Mouse (Mus musculus) right cerebral cortex, postnatal 14 days (tissue): ENCODE measurements around the gene Ift43.

ENCODE experiments used
- DNase-seq: peaks from one replicate; pipeline ENCODE4 v3.0.0; 2022

Ift43 gene

DNA sequence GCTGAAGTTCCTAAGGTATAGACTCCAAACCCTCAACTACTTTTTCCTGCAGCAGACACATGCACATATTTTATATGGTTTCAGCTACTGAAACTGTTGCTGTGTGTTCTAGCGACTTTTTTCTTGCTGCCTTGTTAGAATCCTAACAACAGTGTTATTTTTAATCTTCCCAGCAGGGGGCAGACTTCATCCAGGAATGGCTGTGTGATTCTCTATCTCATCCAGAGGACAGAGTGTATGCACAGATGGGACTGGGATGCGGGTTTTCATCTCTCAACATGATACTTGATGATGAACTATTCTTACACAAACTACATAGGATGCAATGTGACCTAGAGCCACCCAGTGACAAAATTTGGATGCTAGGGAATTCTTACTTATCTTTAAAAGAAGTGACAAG, 50.5 kb downstream of the Ift43 start:
- peak; percentile 31 for DNase-seq

DNA sequence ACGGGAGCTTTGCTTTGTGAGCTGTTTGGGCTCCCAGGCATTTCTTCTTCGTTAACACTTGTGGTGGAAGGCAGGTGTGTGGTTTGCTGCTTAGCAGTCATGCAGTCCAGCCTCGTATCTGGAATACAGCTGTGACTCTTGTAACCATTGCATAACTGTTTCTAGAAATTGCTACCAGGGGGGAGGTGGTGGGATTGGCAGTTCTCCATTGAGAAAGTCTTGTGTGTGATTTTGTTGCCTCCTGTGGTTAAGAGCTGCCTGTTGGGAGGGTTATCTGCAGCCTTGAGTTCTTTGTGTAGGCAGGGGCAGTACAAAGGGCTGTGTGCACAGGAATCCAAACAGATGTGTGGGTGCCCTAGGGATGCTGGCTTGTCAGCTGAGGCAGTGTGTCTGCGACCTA, 53.4 kb downstream of the Ift43 start:
- no peak for DNase-seq

DNA sequence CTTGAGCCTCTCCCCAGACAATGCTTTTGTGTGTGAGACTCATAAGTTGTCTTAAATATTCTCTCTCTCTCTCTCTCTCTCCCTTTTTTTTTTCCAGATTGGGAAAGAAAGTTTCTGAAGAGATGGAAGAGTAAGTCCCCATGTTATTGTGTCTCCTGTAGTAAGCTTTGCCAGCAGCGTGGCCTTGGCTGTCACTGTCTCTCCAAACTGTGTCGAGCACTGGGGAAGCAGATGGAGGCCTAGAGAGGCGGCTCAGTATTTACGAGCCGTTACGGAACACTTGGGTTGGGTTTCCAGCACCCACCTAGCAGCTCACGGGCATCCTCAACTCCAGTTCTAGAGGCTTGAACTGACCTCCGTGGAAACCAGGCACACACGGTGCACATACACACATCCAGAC, 56.4 kb downstream of the Ift43 start:
- DNase-seq: no peak

DNA sequence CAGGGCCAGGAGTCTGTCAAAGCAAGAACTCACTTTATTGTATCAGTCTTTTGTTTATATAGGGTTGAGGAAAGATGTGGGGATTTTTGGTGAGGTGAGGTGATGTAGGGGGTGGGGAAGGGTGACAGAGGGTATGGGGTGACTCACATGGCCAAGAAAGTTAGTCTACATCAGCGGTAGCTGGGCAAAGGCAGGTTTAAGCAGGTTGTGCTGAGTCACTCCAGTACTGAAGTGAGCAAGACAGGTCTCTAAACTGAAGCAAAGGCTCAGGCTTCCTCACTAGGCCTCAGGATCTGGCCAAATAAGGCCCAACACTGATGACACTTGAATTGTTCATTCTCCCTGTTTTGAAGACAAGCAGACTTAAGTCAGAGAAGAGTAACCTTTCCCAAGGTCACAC, 60.0 kb downstream of the Ift43 start:
- DNase-seq: no peak

DNA sequence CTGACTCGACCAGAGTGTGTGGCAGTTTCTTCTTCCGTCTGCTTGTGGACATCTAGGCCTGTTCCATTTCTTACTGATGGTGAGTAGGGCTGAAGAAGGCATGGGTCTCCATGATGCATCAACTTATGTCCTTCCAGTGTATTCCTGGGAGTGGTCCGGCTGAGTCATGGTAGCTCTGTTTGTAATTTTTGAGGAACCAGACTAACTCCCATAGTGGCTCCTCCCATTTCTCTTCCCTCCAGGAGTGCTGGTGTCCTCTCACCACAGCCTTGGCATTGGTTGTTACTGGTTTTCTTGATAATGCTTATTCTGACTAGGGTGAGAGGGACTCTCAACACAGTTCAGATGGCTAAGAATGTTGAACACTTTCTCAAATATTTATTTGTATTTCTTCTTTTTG, 63.9 kb downstream of the Ift43 start:
- no peak for DNase-seq

DNA sequence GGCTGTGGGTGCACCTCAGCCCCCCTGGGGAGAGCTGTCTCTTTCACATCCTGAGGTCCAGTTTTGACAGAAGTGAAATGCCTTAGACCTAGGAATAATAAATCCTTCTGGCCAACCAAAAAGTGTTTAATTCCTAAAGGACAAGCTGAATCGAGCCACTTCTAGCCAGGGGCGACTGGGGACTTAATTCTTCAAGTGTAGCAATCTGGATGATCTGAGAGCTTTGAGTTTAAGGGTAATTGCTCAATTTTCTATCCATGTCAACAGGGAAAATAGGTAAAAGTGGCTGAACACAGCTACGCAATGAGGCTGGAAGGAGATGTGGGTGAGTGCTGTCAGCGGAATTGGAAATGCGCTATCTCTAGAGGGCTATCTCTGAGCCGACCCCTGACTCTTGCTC, 65.9 kb downstream of the Ift43 start:
- no peak for DNase-seq

DNA sequence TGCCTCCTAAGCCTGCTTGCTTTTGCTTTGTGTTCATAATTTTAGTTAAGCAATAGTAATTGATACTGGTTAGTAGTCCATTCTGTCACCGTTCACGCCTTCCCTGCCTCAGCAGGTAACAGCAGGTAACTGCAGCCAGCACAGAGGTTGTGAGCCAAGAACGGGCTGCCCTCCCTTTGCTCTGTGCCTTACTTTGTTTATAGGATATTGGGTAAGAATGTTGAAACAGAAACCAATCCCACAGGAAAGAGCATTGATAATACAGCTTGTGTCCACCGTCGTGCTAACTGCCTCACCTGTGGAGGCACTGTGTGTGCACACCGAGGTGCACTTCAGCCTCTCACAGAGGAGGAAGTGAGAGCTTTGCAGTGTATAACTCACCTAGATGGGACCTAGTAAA, 66.7 kb downstream of the Ift43 start:
- no peak for DNase-seq

DNA sequence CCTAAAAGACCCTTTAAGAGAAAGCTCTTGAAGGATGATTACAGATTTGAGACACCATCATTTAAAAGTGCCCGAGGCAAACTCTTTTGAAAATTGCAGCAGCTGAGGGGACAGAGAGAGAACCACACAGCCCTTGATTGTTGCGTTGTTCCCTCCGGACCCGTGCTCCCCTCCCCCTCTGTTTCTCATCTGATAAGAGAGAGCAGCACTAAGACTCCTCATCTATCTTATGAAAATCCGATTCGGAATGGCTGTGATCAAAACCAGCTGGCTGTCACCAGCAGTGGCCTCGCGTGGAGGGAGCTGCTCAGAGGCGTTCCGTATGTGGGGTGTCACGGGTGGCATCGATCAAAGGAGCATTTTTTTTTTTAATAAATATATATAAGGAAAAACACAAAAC, 69.6 kb downstream of the Ift43 start:
- DNase-seq: no peak

DNA sequence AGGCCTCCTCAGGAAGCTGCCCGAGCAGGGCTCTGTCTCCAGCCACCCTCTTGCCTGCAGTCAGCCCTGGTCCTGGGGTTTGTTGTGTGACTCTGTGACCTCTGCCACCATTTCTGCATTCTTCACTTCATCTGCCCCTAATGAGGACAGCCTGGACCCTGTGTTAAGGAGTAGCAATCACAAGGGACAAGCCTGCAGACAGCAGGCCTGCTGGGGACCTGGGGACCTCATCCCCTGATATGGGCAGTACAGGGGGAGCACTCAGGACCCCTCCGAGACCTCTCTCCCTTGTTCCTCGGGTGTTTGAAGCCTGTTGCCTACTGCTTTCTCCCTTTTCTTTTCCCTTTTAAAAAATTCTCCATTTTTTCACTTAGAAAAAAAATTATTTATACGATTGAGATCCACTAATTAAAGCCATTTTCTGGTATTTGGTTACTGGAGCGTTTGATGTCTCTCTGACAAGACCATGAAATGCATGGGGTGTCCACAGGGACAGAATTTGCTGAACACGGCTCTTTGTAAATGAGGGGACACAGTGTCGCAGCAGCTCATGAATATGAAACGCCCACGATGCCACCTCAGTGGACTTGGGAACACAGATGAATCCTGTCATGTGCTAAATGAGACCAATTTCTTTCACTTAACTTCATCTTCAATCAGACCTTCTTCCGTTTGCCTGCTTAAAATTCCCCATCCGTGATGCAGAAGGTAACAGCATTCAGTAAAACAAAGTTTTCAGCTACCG, 71.0 kb downstream of the Ift43 start:
- no peak for DNase-seq

DNA sequence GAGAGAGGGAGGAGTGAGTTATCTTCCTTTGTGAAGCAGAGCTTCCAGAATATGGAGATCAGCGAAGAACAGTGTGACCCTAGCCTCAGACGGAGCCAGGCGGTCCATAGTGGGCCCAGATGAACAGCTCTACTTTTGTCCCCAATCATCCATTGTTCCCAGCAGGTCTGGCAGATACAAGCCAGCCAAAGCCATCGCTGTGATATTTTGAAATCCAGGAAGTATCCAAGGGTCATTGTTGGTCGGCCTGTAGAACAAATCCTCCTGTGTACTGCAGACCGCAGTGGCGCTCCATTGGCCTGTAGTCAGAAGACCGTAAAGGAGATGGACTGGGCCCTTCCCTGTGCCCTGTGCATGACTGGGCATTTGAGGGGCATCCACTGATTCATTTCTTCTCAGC, 72.8 kb downstream of the Ift43 start:
- DNase-seq: no peak

DNA sequence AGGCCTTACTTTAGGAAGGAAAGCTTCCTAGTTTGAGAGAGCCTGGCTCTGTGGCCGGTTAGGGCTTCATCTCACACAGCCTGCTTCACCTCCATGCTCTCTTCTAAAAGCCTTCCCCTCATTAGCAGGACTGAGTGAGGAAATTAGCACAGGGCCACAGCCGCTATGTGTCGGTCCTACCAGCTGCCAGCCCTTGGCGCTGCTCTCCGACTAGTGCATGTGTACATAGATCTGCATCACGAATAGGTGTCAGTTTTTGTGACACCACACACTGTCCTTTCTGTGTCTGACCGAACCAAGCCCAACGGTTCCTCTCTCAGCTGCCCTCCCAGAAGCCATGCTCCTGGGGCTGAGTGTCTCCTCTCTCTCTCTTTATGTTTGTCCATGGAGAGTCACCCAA, 74.8 kb downstream of the Ift43 start:
- DNase-seq: no peak

DNA sequence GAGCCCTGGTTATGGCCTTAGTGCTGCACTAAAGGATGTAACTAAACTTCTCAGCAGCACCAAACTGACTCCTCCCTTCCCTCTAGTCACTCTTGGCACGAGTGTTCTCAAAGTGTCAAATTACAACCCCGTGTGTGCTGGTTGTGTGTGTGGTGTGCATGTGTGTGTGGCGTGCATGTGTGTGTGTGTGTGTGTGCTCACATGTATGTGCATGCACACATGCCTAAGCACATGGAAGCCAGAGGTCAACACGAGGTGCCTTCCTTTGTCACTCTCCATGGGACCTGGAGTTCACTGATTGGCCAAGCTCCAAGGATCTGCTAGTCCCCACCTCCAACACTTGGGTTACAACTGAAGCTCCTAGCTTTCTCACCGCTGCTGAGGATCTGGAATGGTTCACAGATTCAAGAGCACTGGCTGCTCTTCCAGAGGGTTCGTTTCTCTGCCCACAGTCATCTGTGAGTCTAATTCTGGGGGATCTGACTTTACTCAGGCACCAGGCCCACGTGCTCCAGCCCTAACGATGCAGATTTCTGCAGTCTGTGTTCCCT, 75.6 kb downstream of the Ift43 start:
- DNase-seq: peak; percentile 36

DNA sequence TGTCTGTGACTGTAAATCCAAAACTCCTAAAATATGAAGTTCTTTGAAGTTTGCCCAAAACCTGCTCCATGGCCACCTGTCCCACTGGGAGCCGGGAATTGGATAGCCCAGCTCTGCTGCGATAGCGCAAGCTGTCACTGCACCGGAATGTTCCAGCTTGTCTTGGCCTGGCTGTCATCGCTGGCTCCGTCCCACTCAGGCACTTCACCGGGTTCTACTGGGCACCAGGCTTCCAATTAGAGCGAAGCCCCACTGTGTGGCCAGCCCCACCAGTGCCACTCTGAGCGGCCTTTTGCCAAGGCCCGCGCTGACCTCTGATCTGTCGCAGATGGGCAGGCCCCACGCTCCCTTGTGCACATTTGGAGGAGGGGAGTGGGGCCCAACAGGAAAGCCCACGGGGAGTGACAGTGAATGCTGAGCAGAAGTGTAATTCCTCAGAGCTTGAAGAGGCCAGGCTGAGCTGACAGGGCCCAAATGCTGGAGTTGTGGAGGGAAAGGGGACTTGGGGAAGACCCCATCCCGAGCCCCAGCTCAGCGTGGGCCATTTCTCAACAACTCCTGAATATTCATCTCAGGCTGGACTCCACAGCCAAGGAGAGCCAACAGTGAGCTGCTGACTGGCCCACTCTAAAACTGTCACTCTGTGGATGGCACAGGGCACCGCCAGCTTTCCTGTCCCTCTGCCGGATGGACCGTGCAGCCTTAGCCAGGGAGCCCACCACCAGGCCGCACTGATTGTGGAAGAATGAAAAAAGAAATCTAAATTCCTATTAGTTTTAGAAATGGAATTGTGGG, 76.5 kb downstream of the Ift43 start:
- peak; percentile 49 for DNase-seq

DNA sequence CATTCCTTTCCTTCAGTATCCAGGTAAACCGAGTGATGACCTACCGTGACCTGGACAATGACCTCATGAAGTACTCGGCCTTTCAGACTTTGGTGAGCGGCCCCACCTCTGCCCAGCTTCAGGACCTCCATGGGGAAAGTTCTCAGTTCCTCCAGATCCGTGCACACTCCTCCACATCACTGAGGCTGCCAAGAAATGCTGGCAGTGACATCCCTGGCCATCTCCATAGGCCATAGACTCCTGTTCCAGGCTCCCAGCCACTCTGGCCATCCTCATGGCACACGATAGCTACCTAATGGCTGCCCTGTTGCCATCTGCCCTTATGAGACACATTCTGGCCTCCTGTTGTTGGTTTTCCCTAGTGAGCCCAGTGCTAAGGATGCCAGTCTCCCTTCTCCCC, 79.1 kb downstream of the Ift43 start:
- no peak for DNase-seq

DNA sequence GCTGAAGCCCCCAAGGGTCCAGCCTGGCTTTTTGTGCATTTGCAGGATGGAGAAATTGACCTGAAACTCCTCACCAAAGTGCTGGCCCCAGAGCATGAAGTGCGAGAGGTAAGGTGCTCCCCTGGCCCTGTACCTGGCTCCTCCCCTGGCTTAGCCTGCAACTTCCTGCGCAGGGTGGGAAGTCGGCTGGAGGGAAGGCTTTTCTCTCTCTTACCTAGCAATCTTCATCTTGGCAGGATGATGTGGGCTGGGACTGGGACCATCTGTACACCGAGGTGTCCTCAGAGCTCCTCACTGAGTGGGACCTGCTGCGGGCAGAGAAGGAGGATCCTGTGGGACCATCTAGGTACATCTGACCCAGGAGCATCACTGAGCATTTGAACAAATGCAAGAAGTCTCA, 79.6 kb downstream of the Ift43 start:
- no peak for DNase-seq

DNA sequence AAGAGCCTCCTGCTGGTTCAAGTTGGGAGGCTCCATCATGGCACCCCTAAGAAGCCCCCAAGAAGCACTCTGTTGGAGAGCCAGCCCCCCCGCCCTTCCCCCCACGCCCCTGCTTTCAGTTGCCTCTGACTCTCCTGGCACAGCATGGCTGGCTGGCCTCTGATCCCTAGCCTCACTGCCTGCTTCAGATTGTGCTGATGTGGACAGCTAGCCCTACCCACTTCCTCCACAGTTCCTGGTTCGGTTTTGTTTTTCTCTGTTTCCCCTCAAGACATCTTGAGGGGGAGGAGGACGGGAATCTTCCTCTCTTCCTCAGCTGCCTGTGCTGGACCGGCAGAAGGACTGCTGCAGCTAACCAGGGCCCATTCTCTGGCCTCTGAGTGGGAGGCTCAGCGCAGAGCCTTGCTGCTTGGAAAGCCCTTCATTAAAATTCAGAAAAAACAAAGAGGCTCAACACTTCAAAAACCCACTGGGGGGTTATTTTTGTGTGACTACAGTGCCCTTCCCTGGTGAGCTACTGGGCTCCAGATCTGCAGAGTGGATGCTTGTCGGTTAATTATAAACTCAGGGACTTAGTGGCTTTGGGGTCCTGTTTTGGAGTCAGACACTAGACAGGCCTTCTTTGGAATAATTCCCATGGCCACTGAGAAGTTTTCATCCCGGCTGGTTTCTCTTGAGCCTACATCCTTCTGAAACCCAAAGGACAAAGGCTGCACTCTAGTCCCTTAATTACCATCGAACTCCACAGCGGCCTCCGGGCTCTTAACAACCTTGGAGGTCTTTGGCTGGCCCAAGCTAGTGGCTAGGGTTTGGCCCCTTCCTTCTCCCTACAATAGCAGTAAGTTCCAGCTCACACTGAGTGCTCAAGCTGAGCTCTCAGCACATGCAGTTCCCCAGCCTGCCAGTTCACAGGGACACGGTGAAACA, 80.8 kb downstream of the Ift43 start:
- no peak for DNase-seq

DNA sequence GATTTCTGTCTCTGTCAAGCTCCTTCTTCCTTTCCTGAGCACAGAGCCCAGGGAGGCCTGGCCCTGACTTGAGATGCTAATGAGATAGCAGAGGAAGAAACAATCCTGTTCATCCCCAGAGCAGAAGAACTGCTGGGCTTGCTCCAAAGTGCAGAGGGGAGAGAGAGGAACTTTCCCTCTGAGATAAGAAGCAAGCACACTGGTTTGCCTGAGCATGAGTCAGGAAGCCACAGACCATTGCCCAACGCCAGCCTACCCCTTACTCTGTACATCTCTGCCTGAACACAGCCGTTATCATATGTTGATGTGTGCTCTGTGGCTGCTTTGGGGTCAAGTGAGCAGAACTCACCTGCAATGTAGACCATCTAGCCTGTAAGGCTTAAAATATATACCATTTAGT, 83.9 kb downstream of the Ift43 start:
- no peak for DNase-seq

DNA sequence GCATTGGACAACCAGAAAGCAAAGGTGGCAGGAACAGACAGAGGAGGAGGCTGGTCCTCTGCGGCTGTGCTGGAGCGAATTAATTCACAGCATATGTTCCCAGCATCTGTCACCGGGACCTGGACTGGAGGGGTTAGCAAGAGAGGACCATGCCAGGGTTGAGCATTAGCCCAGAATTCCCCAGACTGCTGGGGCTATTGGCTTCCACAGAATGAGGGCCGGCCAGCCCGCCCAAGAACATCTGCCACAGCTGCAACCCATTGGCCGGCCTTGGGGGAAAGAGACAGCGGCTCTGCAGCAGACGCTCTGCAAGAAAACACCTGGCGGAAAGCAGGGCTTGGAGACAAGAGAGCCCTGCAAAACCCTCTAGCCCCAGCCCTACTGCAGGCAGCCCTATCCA, 84.7 kb downstream of the Ift43 start:
- no peak for DNase-seq

DNA sequence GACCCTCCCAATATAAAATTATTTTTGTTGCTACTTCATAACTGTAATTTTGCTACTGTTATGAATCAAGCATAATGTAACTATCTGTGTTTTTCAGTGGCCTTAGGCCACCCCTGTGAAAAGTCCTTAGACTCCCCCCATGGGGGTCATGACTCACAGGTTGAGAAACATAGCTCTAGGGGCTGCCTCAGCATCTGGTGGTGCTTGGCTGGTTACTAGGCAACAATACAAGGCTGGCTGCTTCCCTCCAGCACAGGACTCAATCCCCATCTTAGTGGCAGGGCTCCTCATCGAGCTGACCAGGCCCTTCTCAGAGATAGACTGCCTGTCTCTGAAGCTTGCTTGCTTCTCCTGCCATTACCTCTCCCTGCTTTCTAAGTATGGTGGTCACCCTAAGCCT, 86.4 kb downstream of the Ift43 start:
- no peak for DNase-seq

DNA sequence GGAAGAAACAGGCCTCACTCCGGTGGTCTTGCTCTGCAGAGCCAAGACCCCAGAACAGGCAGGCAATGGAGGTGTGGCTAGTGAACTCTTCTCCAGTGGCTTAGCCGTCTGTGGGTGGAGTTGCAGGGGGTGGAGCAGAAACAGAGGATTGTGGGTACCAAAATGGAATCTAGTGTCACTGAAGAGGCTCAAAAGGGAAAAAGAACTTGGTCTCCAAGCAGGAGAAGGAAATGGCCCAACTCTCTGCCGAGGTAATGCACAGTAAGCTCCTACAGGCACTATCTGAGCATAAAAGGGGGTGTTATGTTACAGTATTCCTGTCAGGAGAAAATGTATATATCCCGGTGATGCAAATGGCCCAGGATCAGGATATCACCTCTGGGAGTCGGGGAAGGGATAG, 86.9 kb downstream of the Ift43 start:
- DNase-seq: no peak

DNA sequence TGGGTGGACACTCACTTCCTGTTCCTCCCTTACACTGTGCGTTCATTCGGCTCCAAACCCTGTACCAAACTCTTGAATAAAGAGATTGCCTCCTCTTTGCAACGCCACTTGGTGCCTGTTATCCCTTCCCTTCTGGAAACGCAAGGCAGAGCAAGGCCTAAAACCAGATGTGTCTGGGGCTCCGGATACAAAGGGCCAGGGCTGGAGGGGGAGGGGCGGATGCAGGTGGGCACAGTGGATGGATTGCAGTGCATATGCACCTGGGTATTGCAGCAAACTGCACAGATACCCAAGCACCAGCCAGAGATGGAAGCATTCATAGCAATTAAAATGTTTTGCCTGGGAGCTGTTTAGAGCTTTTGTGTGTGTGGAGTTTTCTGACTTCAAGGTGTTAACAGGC, 91.0 kb downstream of the Ift43 start:
- no peak for DNase-seq

DNA sequence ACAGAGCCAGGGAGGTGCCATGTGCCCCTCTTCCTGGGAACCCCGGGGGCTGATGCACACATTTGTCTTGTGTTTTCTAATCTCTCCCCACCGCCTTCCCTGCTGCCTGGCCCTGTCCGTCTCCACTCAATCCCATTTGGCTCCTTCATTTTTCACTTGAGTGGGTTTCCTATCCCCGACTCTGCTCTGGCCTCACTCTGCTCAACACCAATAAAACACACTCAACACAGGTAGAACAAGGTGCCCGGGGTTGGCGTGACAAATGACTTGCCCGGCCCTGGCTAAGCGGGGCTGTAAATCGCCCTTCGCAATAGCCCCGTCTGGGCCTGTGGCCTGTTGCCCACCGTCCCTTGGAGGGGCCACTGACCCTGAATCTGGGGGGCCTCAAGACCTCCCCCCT, 92.0 kb downstream of the Ift43 start:
- DNase-seq: no peak

DNA sequence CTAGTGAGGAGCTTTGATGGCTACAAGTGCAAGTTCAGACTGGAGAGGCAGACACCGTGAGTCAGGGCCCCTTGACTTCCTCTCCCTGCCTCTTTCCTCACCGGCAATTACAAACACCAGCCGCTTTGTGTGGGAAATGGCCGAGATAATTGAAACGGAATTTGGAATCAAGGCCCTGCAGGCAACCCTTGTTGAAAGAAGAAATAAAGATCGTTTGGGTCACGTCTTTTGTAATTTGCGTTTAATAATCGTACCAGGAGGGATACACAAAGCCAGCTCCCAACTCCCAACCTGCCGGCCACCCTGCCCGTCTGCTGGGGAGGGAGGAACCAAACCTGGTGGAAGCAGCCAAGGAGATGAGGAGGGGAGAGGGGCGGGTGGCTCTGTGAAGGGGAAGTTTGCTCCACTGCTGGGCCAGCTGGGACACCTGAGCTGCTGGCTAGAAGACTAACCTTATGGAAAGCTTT, 93.2 kb downstream of the Ift43 start:
- DNase-seq: no peak
